Mouse (Mus musculus): ENCODE data around the gene Pacsin2.

Gene Pacsin2

DNA sequence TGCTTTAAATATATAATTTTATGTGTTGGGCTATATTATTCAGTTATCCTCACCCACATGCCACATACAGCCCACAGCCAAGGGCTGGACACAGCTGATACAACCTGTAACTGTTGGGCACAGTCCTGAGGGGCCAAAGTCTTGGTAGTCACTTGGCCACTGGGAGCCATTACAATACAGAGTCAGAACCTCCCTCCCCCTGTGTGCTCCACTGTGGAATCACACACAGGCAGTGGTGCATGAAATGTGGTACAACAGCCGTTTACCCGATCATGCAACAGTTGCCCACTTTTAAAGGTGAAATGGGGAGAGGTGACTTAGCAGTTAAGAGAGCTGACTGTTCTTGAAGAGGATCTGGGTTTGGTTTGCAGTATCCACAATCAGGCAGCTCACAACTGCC is 14.4 kb downstream of the Pacsin2 start:
- DNase-seq (ENCODE audit: low read depth), result no peak

DNA sequence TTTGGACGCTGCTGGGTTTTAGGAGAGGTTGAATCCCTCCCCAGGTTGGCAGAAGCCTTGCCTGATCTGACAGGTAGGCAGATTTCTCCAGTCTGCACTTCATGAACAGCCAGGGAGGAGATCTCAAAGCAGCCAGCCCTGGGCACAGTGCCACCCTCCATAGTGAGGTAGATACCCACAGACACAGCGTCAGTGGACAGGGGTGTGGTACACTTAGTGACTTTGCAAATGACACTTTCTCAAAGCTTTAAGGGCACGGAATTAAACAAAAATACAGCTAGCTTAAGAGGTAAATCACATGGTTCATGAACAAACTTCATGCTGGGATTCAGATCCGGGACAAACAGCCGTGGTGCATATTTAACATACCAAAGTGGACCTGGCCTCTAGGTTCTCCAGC is 15.8 kb downstream of the Pacsin2 start:
- no peak for DNase-seq (ENCODE audit: low read depth)

DNA sequence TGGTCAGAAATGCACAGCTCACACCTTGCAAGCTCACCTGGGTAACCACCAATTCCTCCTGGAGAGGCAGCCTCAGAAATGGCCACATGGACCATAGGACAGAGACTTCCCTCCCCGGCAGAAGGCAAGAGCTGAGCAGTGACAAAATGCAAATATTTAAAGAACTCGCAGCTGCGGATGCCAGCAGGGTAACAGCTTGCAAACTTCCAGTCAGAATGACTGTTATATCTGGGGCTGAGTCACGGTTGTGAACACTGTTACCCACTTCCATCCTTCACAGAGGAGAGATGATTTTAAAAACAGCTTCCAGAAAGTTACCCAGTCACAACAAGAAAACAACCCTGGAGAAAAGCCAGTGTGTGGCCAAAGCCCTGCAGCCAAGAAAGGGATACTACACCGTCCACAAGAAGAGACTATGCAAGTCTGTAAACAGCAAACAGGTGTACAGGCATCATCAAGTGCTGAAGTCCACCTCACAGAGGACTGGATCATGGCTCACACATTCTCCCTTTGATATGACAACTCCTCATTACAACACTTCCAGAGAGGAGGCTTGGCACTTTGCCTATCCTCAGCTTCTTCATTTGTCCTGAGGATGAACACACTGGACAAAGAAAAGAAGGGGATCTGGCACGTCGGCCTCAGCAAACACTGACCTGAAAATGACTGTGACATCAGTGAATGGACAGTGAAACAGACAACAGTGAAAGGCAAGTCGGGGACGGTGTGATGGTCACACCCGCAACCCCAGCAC is 16.4 kb downstream of the Pacsin2 start:
- no peak for DNase-seq (ENCODE audit: low read depth)

DNA sequence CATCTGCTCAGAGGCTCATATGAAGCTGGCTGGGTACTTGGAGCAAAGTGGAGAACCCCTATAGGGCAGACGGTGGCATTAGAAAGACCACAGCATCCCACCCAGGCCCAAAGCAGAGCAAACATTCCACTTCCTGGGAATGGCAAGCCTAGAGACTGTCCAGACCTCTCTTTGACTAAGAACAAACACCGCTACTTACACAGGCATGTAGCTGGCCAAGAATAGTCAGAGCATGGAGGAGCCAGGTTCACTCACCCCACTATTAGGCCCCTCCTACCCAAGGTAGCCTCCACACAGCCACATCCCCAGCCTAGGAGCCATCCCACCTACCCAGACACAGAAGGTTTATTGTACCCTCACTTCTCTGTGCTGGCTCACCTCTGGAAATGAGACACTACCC is 18.5 kb downstream of the Pacsin2 start:
- DNase-seq (ENCODE audit: low read depth), result no peak

DNA sequence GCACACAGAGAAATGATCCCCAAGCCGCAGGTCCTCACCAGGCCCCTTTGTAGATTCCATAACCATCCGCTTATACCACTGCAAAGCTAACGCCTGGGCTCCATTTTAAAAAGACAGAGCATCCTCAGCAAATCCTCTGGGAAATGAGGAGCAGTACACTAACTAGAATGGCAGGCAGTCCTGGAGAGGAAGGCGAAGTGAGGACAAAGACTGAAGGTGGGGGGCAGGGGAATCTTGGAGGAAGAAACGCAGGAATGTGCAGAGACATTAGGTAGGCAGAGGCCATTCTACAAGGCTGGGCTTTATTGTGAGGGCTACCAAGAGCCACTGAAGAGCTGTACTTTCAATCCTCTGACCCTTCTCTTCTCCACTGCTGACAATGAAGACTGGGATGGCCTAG is 19.0 kb downstream of the Pacsin2 start:
- no peak for DNase-seq (ENCODE audit: low read depth)

DNA sequence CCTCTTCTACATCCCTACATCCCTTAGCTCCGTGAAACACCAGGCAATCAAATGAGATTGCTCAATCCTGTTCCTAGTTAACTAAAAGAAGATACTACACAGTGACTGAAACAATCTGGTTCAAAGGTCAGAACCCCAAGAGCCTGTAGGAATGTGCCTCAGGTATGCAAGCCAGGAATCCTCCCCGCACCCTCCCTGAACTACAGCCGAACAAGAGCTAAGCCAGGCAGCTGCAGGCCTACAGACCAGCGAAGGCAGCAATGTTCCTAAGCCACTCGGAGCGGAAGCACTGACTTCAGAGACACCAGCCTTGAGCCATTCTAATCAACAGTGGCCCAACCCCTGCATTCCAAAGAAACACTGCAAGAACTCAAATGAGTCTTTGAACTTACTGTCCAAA is 20.0 kb downstream of the Pacsin2 start:
- DNase-seq (ENCODE audit: low read depth), result no peak

DNA sequence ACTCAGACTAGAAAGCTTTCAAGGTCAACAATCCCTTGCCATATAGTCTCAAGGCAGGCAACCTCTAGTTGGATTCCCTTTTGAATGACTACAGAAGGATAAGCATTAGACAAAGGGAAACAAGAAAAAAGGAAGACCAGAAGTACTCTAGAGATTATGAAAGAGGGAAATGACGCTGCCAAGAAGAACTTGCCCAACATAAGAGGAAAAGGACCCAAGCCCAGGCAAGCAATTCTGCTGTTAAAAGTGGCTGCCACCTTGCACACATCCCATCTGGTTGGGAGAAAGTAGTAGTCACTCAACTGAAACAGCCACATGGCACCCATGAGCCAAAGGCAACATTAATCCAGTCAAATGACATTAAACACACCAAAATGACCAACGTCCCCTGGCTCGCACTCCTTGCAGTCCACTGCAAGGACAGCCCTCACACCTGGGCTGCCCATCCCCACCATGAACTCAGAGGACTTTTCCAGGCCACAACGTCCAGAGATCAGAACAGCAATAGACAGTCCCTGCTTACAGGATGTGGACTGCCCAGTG is 21.8 kb downstream of the Pacsin2 start:
- no peak for DNase-seq (ENCODE audit: low read depth)

DNA sequence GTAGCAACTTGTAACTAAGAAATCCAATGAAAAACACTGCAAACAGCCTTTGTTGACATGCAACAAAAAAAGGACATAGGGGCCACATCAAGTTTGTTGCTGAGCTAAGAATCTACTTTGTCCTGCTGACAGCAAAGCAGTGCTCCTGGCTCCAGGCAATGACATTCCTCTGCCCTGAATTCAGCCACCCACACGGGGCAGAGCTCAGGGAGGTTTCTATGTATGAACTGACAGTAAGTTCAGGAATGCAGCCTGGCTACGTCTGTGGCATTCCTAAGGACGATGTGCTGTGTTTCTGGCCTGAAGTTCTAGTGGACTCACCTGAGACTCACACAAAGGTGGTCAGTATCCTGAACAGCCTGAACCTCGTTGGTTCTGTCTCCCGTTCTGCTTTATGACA is 23.7 kb downstream of the Pacsin2 start:
- no peak for DNase-seq (ENCODE audit: low read depth)

DNA sequence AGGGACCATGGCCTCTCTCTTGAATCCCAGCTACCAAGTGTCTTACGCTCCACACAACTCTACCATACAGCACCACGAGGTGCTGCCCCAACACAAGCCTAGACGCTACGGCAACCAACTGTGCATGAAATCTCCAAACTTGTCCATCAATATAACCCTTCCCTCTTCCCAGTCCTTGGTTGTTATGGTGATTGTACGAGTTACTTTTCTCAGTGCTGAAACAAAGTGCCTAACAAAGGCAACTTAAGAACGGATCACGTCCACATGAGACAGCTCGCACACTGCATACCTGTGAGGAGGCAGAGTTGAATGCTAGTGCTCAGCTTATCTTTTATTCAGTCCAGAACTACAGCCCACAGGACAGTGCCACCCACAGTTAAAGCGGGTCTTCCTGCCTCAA is 27.9 kb downstream of the Pacsin2 start:
- DNase-seq (ENCODE audit: low read depth), result no peak

DNA sequence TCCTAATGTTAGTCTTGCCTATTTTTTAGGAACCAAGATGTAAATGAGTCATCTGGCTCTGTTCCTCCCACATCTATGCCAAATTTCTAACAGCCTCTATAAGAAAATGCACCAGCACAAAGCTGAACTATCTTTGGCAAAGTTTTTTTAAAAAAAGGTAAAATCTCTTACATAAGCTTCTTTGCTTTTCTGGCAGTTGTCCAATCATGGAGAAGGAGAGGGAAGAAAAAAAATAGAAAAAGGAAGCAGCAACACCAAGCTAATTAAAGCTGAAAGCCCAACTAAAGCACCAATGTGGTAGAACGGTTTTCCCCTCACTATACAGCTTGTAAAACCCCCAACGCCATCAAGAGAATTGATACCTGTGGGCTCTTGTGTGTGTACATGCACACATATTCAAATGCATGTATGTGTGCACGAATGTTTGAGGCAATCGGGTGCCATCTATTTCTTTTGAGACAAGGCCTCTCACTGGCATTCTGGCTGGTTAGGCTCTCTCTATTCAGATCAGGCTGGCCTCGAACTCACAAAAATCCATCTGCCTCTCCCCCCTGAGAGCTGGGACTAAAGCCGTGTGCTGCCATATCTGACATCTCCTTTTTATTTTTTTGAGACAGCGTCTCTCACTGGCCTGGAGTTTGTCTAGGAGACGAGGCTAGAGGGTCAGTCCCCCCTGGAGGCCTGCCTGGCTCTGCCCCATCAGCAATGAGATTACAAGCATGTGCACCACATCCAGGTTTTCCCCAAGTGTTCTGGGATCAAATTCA is 28.9 kb downstream of the Pacsin2 start:
- no peak for DNase-seq (ENCODE audit: low read depth)

DNA sequence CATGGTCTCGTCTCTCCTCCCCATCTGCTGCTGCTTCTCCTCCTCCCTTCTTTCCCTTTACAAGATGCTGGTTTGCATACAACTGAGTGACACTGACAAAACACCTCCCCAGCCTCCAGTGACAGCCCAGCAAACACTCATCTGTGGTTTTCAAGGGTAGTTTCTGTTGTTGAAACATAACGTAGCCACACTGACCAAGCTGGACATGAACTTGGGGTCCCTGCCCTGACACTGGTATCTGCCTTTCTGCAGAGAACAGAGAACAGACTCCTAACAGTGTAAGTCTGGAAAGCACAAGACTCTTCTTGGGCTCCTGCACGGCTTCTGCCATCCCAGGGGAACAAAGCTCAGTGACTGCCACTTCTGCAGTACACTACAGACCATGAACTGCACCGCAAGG is 29.7 kb downstream of the Pacsin2 start:
- no peak for DNase-seq (ENCODE audit: low read depth)

DNA sequence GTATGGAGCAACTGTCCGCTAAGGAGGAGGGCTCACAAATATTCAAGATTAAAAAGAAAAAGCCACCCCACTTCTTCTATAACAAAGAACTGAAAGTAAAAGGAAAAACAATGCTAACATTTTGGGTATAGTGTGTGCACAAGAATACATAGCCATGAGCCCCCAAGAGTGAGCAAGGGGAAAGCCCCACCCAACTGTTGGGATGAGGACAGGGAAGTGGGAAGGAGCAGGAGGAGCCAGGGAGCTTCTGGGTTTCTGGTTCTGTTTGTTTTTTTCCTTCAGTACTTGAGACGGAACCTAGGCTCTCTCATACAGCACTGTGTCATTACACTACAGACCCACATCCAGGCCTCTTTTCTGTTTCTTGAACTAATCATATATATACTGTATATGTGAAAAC is 31.1 kb downstream of the Pacsin2 start:
- no peak for DNase-seq (ENCODE audit: low read depth)

DNA sequence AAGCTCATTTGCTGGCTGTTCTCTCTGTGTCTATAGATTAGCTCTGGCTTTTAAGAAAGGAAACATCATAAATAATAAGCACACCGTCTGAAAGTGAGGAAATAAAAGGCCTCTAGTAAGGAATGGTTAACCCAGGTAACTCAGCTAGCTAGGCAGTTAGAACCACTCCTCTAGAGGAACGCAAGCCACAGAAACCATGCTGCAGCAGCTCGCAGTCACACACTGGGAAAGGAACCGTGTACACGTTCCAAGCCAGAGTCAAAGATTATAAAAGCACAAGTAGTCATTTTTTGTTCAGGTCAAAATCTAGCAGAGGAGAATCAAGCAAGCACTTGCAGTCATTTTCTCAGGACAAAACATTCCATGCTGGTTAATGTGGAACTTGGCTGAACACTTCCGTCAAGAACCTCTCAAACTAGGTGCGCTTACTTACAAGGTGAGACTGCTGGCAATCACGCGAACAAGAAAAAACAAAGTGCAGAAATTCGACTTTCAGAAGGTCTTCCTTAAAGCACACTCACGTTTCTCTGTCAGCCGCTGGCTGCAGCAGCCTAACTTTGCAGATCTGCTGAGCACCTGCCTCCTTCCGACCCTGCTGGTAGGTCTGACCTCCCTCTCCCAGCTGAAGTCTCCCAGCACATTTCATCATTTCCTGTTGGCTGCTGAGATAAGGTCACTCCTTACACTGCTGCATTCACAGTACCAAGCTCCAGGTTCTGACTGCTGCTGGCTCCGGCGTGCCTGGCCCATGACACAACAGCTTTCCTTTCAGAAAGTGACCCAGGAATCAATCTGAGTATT is 32.0 kb downstream of the Pacsin2 start:
- DNase-seq (ENCODE audit: low read depth), result no peak

DNA sequence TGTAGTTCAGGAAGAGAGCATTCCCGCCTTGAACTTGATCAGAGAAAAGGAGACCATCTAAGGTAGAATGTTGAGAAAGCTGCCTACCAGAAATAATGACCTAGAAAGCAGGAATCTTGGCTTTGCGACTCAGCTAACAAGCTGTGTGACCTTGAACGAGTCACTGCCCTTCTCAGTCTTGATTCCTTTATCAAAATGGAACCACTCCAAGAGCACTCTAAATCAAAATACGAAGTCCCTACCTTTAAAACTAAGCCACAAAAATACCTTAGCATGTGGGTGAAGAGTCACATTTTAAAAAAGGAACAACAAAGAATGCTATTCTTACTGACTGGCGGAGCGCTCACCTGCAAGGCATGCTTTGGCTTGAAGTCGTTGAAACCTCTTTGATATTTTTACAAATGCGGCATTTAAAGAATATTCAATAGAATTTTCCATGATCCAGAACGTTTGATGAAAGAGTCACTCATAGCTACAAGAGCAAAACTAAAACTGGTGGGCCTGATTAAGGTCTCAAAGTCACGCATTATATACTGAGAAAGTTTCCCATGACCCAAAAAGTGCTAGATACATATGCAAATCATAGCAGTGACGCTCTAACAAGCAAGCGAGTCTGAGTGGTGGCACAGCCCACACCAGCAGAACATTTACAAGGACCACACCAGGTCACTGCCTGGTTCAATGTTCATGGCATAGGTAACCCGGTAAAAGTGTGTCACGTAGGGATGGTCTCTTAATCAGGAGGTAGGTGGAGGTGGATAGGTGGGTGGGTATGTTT is 33.2 kb downstream of the Pacsin2 start:
- no peak for DNase-seq (ENCODE audit: low read depth)

DNA sequence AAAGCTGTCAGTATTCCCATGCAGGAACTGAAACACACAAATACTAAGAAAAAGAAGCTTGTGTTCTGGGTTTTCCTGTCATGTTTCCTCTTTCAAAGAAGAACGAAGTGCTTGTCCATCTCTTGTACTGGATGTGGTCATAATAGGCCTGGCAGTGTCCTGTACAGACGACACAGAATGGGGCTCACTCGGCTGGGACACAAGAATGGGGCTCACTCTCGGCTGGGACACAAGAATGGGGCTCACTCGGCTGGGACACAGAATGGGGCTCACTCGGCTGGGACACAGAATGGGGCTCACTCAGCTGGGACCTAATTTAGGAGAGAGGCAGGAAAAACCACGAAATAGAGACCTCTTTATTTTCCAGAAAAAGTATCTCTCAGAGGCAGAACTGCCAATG is 34.0 kb downstream of the Pacsin2 start:
- DNase-seq (ENCODE audit: low read depth), result no peak

DNA sequence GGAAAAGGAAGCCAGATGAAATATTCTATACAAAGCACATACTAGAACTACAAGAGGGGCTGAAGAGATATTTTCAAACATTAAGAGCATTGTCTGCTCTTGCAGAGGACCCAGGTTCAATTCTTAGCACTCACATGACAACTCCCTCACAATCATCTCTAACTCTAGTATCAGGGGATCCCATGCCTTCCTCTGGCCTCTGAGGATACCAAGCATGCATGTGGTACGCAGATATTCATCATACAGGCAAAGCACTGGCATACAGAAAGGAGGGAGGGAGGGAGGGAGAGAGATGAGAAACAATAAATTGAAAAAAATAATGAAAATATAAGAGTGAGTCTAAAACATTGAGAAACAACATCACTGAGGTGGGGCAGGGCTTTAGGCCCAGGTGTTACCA is 35.8 kb downstream of the Pacsin2 start:
- no peak for DNase-seq (ENCODE audit: low read depth)

DNA sequence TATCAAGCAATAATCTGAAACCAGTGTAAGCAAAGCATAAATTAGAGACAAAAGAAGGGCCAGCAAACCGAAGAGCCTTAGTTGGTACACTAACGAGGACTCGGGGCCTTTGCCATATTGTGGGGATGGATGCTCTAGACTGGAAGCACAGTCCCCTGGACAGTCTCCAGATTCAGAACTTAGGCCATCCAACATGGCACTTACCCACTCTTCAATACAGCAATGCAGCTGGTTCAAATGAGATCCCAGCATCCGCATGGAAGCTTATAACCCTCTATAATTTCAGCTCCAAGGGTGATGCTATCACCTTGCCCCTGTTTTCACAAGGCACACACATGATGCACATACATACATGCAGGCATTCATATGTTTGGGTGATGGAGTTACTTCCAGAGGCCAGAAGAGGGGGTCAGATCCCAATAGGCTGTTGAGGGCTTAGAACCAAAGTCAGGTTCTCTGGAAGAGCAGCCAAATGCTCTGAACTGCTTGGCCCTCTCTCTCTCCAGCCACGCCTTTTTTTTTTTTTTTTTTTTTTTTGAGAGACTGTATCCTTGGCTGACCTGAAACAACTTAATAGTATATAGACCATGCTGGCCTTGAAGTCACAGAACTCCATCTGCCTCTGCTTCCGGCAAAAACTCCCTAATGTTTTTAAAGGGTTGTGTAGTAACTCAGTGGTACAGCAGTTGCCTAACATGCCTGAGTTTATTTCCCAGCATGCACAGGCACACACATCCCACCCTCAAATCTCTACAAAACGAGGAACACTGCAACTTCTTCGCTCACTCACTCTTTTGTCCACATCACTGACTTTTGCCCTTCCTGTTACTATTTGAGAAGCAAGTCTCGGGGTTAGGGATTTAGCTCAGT is 36.9 kb downstream of the Pacsin2 start:
- DNase-seq (ENCODE audit: low read depth), result no peak

DNA sequence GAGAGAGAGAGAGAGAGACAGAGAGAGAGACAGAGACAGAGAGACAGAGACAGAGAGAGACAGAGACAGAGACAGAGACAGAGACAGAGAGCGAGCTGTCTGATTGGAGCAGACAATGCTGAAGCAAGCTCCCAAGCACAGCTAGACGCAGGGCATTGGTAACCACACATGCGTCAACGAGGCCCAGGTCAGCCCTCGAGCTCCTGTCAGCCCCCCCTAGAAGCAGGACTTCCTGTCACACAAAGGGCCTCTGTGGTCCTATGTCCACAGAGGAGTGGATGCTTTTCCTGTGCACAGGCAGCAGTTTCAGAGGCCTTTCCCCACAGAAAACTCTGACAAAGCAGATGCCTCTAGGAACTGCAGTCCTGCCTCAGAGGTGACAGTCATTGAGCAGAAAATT is 38.6 kb downstream of the Pacsin2 start:
- no peak for DNase-seq (ENCODE audit: low read depth)

DNA sequence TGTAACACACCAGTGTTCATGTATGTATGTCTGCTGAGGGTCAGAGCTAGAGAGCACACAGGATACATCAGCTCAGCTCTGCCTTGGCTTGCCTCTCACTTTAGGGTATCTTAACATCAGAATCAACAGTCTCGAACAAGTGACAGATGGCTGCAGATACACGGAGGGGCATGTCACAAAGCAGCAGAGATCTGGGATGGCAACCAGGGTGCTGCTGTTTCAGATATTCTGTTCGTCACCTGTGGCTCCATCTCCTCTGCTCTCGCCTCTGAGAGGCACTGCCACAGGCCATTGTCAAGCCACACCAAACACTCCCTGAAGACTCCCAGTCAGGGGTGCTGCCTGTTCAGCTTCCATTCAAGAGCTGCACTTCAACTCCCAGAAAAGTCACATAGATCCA is 39.1 kb downstream of the Pacsin2 start:
- no peak for DNase-seq (ENCODE audit: low read depth)

DNA sequence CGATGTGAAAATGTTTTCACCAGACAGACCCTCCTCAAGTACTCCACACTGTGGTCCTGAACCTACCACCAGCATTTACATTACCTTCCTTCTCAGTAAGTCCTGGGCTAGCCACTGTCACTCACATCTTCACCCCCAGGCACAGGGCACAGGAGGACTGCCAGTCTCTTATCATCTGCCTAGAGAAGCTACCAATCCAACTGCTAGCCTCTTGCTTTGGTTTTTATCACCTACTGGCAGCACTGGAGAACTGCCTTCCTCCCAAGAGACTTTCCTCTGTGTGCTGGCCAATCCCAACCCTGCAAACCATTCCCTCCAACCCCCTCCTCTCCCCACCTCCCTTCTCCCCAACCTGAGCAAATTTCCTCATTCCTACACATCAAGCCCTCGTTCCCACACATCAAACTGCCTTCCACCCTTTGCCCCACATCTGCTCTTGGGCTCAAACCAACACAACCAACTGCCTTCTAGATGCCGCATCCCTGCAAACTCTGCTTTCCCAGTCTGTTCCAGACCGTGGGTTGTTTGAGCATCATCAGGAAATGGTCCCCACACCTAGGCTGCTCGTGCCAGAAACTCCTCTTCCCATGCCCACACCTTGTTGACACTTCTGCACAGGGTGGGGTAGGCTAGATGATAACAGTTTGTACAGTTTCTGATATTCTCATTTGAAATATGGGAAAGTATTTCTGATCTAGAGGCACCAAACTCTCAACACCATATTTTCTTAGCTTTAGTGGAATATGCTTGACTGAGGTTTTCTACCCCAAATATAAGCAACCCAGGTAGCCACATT is 40.6 kb downstream of the Pacsin2 start:
- DNase-seq (ENCODE audit: low read depth), result no peak
